Mouse (Mus musculus) limb, embryonic 10.5 days (tissue): ENCODE measurements at regions not wholly inside any gene's neighbourhood (a gene's known extent, or its start where the extent isn't known, plus 50 kb on each side); places are given as distances from the start of the nearest gene placed in this dataset.
A peak's percentile ranks its signal among the peaks of the same experiment; 100 is the strongest.

Experiments
- DNase-seq: peaks from one replicate; pipeline ENCODE4 v3.0.0-alpha.2; 2017; ENCODE audit warnings: low spot score
- H3K27ac ChIP-seq: fragments of 300-500 bp; sonication (generic); 2 replicates; pipeline ENCODE4 v1.5.1; 2016; ENCODE audit warnings: mild to moderate bottlenecking
- H3K27me3 ChIP-seq: fragments of 300-500 bp; sonication (generic); 2 replicates; pipeline ENCODE4 v1.6.1; 2016; ENCODE audit warnings: low read depth, mild to moderate bottlenecking; ENCODE audit not compliant: poor library complexity, severe bottlenecking
- H3K36me3 ChIP-seq: fragments of 300-500 bp; sonication (generic); 2 replicates; pipeline ENCODE4 v1.6.1; 2016; ENCODE audit warnings: mild to moderate bottlenecking, moderate library complexity
- H3K4me1 ChIP-seq: fragments of 300-500 bp; sonication (generic); 2 replicates; pipeline ENCODE4 v1.6.1; 2016
- H3K4me3 ChIP-seq: fragments of 300-500 bp; sonication (generic); 2 replicates; pipeline ENCODE4 v1.5.1; 2016; ENCODE audit warnings: mild to moderate bottlenecking, moderate library complexity
- H3K9me3 ChIP-seq: fragments of 300-500 bp; sonication (generic); replicated peaks from 2 replicates; pipeline ENCODE4 v1.6.1; 2016; ENCODE audit warnings: mild to moderate bottlenecking
- WGBS: fragments of 180-500 bp; shearing (Covaris S2); methylation state at CpG from one replicate; pipeline ENCODE4 v1.1.7; 2016; 5-methylcytosine and 5-hydroxymethylcytosine counted together

GRCm38 (mm10) chr2:27812946-27813345 lies 73.3 kb upstream of the Col5a1 start:
- DNase-seq, result no peak
- Histone ChIP-seq H3K4me3 (peak overlapping the region; percentile 22; the same call in 1 of the 2 replicates), H3K27ac (no peak overlapping the region), H3K4me1 (peaks cover 15% of the 10 kb centered on the region), H3K9me3 (no peaks in the 10 kb centered on the region), H3K36me3 (no peaks in the 10 kb centered on the region), H3K27me3 (no peaks in the 10 kb centered on the region)
- 22% methylated on average over 3 of the region's 3 CpGs for WGBS

- H3K27ac ChIP-seq, result peak overlapping the region; percentile 65
- peak overlapping the region; percentile 22 for H3K4me3 ChIP-seq
- H3K9me3 ChIP-seq, result no peaks in the 10 kb centered on the region
- DNase-seq, result peak; percentile 63
- H3K36me3 ChIP-seq, result no peaks in the 10 kb centered on the region
- H3K27me3 ChIP-seq, result no peaks in the 10 kb centered on the region
- WGBS, result 19% methylated on average over 6 of the region's 6 CpGs
- H3K4me1 ChIP-seq, result peaks cover 15% of the 10 kb centered on the region
These were observed 72.9 kb upstream of the Col5a1 start for GRCm38 (mm10) chr2:27813370-27813769.

- Histone ChIP-seq H3K4me3 (no peak overlapping the region), H3K36me3 (no peaks in the 10 kb centered on the region), H3K4me1 (peaks cover 12% of the 10 kb centered on the region), H3K27ac (no peak overlapping the region), H3K9me3 (no peaks in the 10 kb centered on the region), H3K27me3 (no peaks in the 10 kb centered on the region)
- DNase-seq, result no peak
- 52% methylated on average over 4 of the region's 4 CpGs for WGBS
These were observed 67.6 kb upstream of the Col5a1 start for GRCm38 (mm10) chr2:27818656-27819055.

GRCm38 (mm10) chr2:27826826-27827225 lies 59.4 kb upstream of the Col5a1 start:
- DNase-seq, result no peak
- Histone ChIP-seq H3K27ac (no peak overlapping the region), H3K4me1 (peaks cover 15% of the 10 kb centered on the region), H3K27me3 (no peaks in the 10 kb centered on the region), H3K36me3 (no peaks in the 10 kb centered on the region), H3K9me3 (no peaks in the 10 kb centered on the region), H3K4me3 (no peak overlapping the region)
- WGBS, result 89% methylated on average over 2 of the region's 2 CpGs

GRCm38 (mm10) chr2:27827582-27827981 lies 58.6 kb upstream of the Col5a1 start:
- no peaks in the 10 kb centered on the region for H3K36me3 ChIP-seq
- no peaks in the 10 kb centered on the region for H3K9me3 ChIP-seq
- peaks cover 15% of the 10 kb centered on the region for H3K4me1 ChIP-seq
- H3K27me3 ChIP-seq, result no peaks in the 10 kb centered on the region
- DNase-seq, result no peak
- 90% methylated on average over 5 of the region's 5 CpGs for WGBS
- no peak overlapping the region for H3K4me3 ChIP-seq
- H3K27ac ChIP-seq, result no peak overlapping the region

- Histone ChIP-seq H3K36me3 (no peaks in the 10 kb centered on the region), H3K27ac (0 out of 2 replicates have a peak overlapping the region, but pooled peaks have one; percentile 11), H3K27me3 (no peaks in the 10 kb centered on the region), H3K4me1 (peaks cover 15% of the 10 kb centered on the region), H3K9me3 (no peaks in the 10 kb centered on the region), H3K4me3 (no peak overlapping the region)
- DNase-seq, result no peak
- WGBS, result 68% methylated on average over 6 of the region's 6 CpGs
These were observed 58.0 kb upstream of the Col5a1 start for GRCm38 (mm10) chr2:27828237-27828636.

GRCm38 (mm10) chr2:27829551-27829950 lies 56.7 kb upstream of the Col5a1 start:
- WGBS, result 78% methylated on average over 5 of the region's 5 CpGs
- no peak overlapping the region for H3K4me3 ChIP-seq
- no peaks in the 10 kb centered on the region for H3K36me3 ChIP-seq
- peaks cover 24% of the 10 kb centered on the region for H3K4me1 ChIP-seq
- H3K27ac ChIP-seq, result peak overlapping the region; percentile 14; the same call in 1 of the 2 replicates
- no peaks in the 10 kb centered on the region for H3K27me3 ChIP-seq
- no peaks in the 10 kb centered on the region for H3K9me3 ChIP-seq
- no peak for DNase-seq

GRCm38 (mm10) chr2:27834971-27835370 lies 51.3 kb upstream of the Col5a1 start:
- Histone ChIP-seq H3K27ac (peak overlapping the region; percentile 16; the same call in 1 of the 2 replicates), H3K36me3 (no peaks in the 10 kb centered on the region), H3K27me3 (no peaks in the 10 kb centered on the region), H3K4me3 (no peak overlapping the region), H3K9me3 (no peaks in the 10 kb centered on the region), H3K4me1 (peaks cover 43% of the 10 kb centered on the region)
- no peak for DNase-seq
- WGBS, result 90% methylated on average over 4 of the region's 4 CpGs

GRCm38 (mm10) chr2:27835758-27836460 lies 50.3 kb upstream of the Col5a1 start:
- no peak overlapping the region for H3K4me3 ChIP-seq
- no peaks in the 10 kb centered on the region for H3K9me3 ChIP-seq
- H3K27me3 ChIP-seq, result no peaks in the 10 kb centered on the region
- peak overlapping the region; percentile 79; the same call in 1 of the 2 replicates for H3K27ac ChIP-seq
- H3K36me3 ChIP-seq, result no peaks in the 10 kb centered on the region
- H3K4me1 ChIP-seq, result peaks cover 47% of the 10 kb centered on the region
- peak; percentile 42 for DNase-seq
- WGBS, result 69% methylated on average over 10 of the region's 10 CpGs
